Mouse (Mus musculus) lung, postnatal 0 days (tissue): ENCODE measurements around the gene Hist2h2ac. TPM values are rescaled to one million over a fixed set of nuclear protein-coding genes. Genes with fewer than 3 reads are reported as not detected.
"Not testable (repeated sequence)": the region's sequence is repeated elsewhere in the genome, so short reads cannot be mapped to it uniquely, and the experiment has no call there.

ENCODE experiments used
- ATAC-seq: fragments of 200-750 bp; cut with Nextera tagmentation; 2 replicates; pipeline ENCODE4 v1.8.0; 2017; ENCODE audit warnings: moderate library complexity
- DNase-seq: peaks from one replicate; pipeline ENCODE4 v3.0.0-alpha.2; 2016; ENCODE audit warnings: low spot score
- H3K27ac ChIP-seq: fragments of 300-500 bp; sonication (generic); 2 replicates; pipeline ENCODE4 v1.5.1; 2014; ENCODE audit warnings: antibody characterized with exemption, mild to moderate bottlenecking, low read length, mixed read lengths
- H3K27me3 ChIP-seq: fragments of 300-500 bp; sonication (generic); replicated peaks from 2 replicates; pipeline ENCODE4 v1.6.1; 2014; ENCODE audit warnings: low read length, mixed read lengths; ENCODE audit not compliant: insufficient read depth
- H3K36me3 ChIP-seq: fragments of 300-500 bp; sonication (generic); 2 replicates; pipeline ENCODE4 v1.6.1; 2014; ENCODE audit warnings: low read length, mixed read lengths; ENCODE audit not compliant: insufficient read depth
- H3K4me1 ChIP-seq: fragments of 300-500 bp; sonication (generic); 2 replicates; pipeline ENCODE4 v1.6.1; 2014; ENCODE audit warnings: antibody characterized with exemption, low read depth, low read length, mixed read lengths; ENCODE audit not compliant: insufficient read depth
- H3K4me2 ChIP-seq: fragments of 300-500 bp; sonication (generic); replicated peaks from 2 replicates; pipeline ENCODE4 v1.6.1; 2014; ENCODE audit warnings: low read depth, mild to moderate bottlenecking, low read length, moderate library complexity, mixed read lengths
- H3K4me3 ChIP-seq: fragments of 300-500 bp; sonication (generic); 2 replicates; pipeline ENCODE4 v1.5.1; 2014; ENCODE audit warnings: low read depth, low read length
- H3K9ac ChIP-seq: fragments of 300-500 bp; sonication (generic); replicated peaks from 2 replicates; pipeline ENCODE4 v1.6.1; 2014; ENCODE audit warnings: low read depth, mild to moderate bottlenecking
- H3K9me3 ChIP-seq: fragments of 300-500 bp; sonication (generic); 2 replicates; pipeline ENCODE4 v1.6.1; 2016; ENCODE audit warnings: low read length, mixed read lengths
- CTCF ChIP-seq: IDR thresholded peaks from 2 replicates; pipeline ENCODE4 v1.5.1; 2016; ENCODE audit warnings: antibody characterized with exemption, mild to moderate bottlenecking
- EP300 ChIP-seq: IDR thresholded peaks from 2 replicates; pipeline ENCODE4 v1.6.1; 2016; ENCODE audit warnings: antibody characterized with exemption, mild to moderate bottlenecking, control low read depth
- whole genome bisulfite sequencing: fragments of 180-500 bp; shearing (Covaris S2); extraction: QIAGEN DNeasy Blood & Tissue Kit; methylation state at CpG from one replicate; pipeline ENCODE4 v1.1.7; 2014; 5-methylcytosine and 5-hydroxymethylcytosine counted together
- polyA plus RNA-seq: library from polyadenylated mRNA; unstranded; fragments of >200 nt; fragmentation: Nextera tagmentation; extraction: Ambion mirVana; gene quantifications from 2 replicates; pipeline ENCODE4 v1.2.1, GENCODE M21; 2015

The Hist2h2ac gene
- 3.0 and 3.6 TPM in 2 replicates for polyA plus RNA-seq

GRCm38 (mm10) chr3:96220765-96221639 is at the start of gene Hist2h2ac, which contains the start of gene Hist2h2be:
TSS of gene Hist2h2ac (minus strand) at chr3:96220880.
TSS of gene Hist2h2be (plus strand) at chr3:96221119.
- whole genome bisulfite sequencing, result 1% methylated on average over 43 of the region's 43 CpGs
- DNase-seq, result peak; percentile 98
- peak within 1 kb of the TSS; percentile 74 for H3K4me2 ChIP-seq
- no peaks in the 10 kb centered on the region for H3K36me3 ChIP-seq
- H3K9ac ChIP-seq, result peak within 1 kb of the TSS; percentile 89
- ATAC-seq, result peak; percentile 93
- H3K4me3 ChIP-seq, result peak within 1 kb of the TSS; percentile 64
- 0 out of 2 replicates have a peak, but pooled peaks have one; percentile 20 for TF ChIP-seq CTCF
- TF ChIP-seq EP300, result no peak; the same call in none of the 2 replicates
- no peaks in the 10 kb centered on the region for H3K27me3 ChIP-seq
- H3K4me1 ChIP-seq, result peaks cover 9% of the 10 kb centered on the region; the same call in 1 of the 2 replicates
- peak within 1 kb of the TSS; percentile 98 for H3K27ac ChIP-seq
- no peaks in the 10 kb centered on the region for H3K9me3 ChIP-seq

DNA sequence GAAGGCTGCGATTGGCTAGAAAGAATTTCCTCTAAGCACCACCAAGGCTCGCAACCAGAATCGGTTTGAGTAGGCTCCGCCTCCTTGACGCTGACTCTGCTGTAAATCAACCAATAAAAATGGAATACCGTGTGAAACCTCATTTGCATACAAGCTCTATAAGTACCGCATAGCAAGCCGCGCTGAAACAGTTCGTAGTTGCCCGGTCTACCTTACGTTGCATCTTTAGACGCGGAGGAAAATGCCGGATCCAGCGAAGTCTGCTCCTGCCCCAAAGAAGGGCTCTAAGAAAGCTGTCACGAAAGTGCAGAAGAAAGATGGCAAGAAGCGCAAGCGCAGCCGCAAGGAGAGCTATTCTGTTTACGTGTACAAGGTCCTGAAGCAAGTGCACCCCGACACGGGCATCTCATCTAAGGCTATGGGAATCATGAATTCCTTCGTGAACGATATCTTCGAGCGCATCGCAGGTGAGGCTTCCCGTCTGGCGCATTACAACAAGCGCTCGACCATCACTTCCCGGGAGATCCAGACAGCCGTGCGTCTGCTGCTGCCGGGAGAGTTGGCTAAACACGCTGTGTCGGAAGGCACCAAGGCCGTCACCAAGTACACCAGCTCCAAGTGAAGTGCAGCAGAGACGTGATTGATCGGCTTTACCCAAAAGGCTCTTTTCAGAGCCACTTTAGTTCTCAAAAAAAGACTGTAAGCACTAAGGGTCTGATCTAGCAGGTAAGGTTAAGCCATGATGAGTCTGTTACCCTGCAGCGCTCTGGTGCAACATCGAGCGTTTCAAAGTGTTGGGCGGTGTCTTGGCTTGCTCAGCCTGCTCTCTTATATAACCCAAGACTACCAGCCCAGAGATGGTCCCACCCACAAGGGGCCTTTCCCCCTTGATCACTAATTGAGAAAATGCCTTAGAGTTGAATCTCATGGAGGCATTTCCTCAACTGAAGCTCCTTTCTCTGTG is 49.1 kb upstream of the Hist2h2ac start, which contains the start of gene Hist2h2bb:
Gene Hist2h2bb (plus strand): TSS at position 242 of the 964 bp plus-strand sequence.
- Histone ChIP-seq H3K27ac (peak within 1 kb of the TSS; percentile 92), H3K4me1 (no peaks in the 10 kb centered on the region), H3K36me3 (no peaks in the 10 kb centered on the region), H3K9ac (peak within 1 kb of the TSS; percentile 42), H3K4me2 (peak within 1 kb of the TSS; percentile 87), H3K4me3 (peak within 1 kb of the TSS; percentile 49), H3K9me3 (no peaks in the 10 kb centered on the region), H3K27me3 (no peaks in the 10 kb centered on the region)
- no peak for TF ChIP-seq CTCF
- TF ChIP-seq EP300, result no peak
- ATAC-seq (peak; percentile 96), DNase-seq (peak; percentile 99)
- under 1% methylated on average over 45 of the region's 45 CpGs for WGBS

GRCm38 (mm10) chr3:96268776-96269378 is 48.2 kb upstream of the Hist2h2ac start:
- DNase-seq, H3K9me3 ChIP-seq, H3K4me1 ChIP-seq, H3K36me3 ChIP-seq, H3K27me3 ChIP-seq: not testable (repeated sequence)
- under 1% methylated on average over 9 of the region's 44 CpGs for WGBS
- Histone ChIP-seq H3K4me3 (peak overlapping the region; percentile 49), H3K27ac (peak overlapping the region; percentile 92), H3K9ac (peak overlapping the region; percentile 41; the same call in 1 of the 2 replicates), H3K4me2 (peak overlapping the region; percentile 87)
- peak; percentile 30 for ATAC-seq

DNA sequence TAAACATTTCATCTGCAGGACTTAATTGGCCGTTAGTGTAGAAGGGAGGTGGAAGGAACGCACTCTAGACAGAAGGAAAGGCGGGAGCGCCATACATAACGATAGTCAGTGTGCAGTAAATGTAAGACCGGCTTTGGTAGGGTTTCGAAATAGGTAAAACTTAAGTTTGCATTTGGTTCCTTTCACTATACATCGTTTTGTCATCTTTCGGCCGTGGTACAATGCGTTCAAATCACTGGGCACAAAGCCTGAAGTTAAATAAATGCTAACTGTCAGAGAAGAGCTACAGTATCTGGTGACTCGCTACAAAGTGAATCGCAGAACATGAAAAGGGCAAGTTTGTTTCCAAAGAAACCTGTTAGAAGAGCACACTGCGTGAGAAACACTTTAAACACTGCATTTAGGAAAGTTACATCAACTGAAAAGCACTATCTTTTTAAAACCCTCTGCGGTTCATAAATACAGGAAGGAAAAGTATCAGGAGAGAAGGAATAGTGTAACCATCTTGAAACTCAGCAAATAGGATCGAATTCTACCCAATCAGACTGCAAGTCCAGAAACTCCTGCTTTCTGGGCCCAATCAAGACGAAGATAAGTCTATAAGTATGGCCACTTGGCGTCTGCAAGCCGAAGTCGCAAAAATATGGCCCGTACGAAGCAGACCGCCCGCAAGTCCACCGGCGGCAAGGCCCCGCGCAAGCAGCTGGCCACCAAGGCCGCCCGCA is 47.5 kb upstream of the Hist2h2ac start, which contains the start of gene Hist2h3b:
Gene Hist2h3b (plus strand): TSS at position 604 of the 725 bp plus-strand sequence.
- Histone ChIP-seq H3K9me3 (no peaks in the 10 kb centered on the region), H3K27me3 (no peaks in the 10 kb centered on the region), H3K4me2 (peak within 1 kb of the TSS; percentile 87), H3K36me3 (no peaks in the 10 kb centered on the region), H3K27ac (peak within 1 kb of the TSS; percentile 92), H3K9ac (peak within 1 kb of the TSS; percentile 41; the same call in 1 of the 2 replicates), H3K4me3 (peak within 1 kb of the TSS; percentile 49), H3K4me1 (no peaks in the 10 kb centered on the region)
- peak; percentile 66 for ATAC-seq
- no peak for TF ChIP-seq CTCF
- peak; percentile 6; the same call in 1 of the 2 replicates for TF ChIP-seq EP300
- peak; percentile 96 for DNase-seq
- 11% methylated on average over 30 of the region's 30 CpGs for WGBS

DNA sequence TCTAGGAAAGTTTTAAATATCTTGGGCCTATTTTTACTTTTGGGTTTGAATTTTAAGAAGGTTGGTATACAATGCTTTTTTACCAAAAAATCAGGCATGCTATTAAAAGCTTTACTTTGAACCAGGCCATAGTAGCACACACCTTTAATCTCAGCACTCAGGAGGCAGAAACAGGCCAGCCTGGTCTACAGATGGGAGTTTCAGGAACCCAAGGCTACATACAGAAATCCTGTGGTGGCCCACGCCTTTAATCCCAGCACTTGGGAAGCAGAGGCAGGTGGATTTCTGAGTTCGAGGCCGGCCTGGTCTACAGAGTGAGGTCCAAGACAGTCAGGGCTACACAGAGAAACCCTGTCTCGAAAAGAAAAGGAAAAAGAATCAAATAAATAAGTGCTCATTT is 46.9 kb upstream of the Hist2h2ac start:
- Histone ChIP-seq H3K27ac (peak overlapping the region; percentile 74; the same call in 1 of the 2 replicates), H3K9ac (no peak overlapping the region), H3K9me3 (no peaks in the 10 kb centered on the region), H3K4me2 (peak overlapping the region; percentile 87; the same call in 1 of the 2 replicates), H3K4me1 (no peaks in the 10 kb centered on the region; the same call in 1 of the 2 replicates), H3K27me3 (no peaks in the 10 kb centered on the region), H3K36me3 (no peaks in the 10 kb centered on the region), H3K4me3 (no peak overlapping the region; the same call in 1 of the 2 replicates)
- ATAC-seq (no peak), DNase-seq (no peak)
- TF ChIP-seq CTCF, result no peak
- no peak for TF ChIP-seq EP300
- 68% methylated on average over 4 of the region's 4 CpGs for whole genome bisulfite sequencing
